ENCODE assay signal across 8 mouse cellular contexts in the genomic region with DNA sequence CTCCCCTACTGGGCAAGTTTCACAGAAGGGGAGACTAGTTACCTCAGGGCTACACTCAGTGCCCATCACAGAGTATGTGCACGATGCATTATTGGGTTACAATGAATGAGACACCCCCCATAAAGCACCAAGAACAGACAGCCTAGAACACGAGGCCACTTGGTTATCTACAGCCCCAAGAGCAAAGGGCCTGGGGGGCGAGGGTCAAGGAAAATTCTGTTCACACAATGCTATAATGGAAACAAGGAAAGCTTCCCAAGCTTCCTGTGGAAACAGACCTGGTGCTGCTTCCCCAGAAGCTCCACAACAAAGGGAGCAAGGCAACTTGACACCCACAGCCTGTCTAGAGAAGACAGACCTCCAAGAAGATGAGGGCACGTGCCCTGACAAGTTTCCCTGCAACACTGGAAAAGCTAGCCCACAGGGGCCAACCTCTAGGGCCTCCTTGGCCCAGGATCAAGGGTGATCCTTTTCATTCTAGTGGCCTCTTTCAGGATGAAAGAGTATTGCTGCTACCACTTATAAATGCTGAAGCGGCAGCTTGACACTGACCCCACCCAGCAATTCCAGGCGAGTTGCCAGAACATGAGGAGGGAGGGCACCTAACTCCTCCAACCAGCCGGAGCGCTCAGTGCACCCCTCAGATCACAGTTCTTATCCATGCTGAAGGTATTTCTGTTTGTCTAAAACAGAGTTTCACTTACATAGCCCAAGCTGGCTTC. TPM values are rescaled to one million over a fixed set of nuclear protein-coding genes. Genes with fewer than 3 reads are reported as not detected.
DNase-seq lines count a peak whose midpoint lies in the region; ATAC-seq and TF ChIP-seq lines count a peak whose summit lies in the region.
"Had no signal": no experiment of that assay in that cellular context is flagged by ENCODE, and none has a peak within 500 bp of the region (broad histone marks: within the 10 kb centered on the region; RNA-seq: fewer than 3 reads in every experiment).

No protein-coding gene starts in this region.

- ATAC-seq in G1E (ENCODE audit: extremely low read depth, insufficient number of reproducible peaks, low FRiP score, poor library complexity, severe bottlenecking) = no peak
- ATAC-seq in common myeloid progenitor, adult 5-6 weeks (replicated peaks; ENCODE audit: low read depth, poor library complexity, severe bottlenecking) = peak; percentile 75
- ATAC-seq in heart, embryonic 12.5 days (ENCODE audit: insufficient number of reproducible peaks, low FRiP score) = peak; percentile 69

- H3K36me3 ChIP-seq in G1E (replicated peaks) = peaks cover 51% of the 10 kb centered on the region
- peaks cover 3% of the 10 kb centered on the region; the same call in 1 of the 2 replicates for H3K36me3 ChIP-seq in heart, embryonic 12.5 days

- peak overlapping the region; percentile 74 for H3K27ac ChIP-seq in heart, embryonic 12.5 days (ENCODE audit: poor library complexity, severe bottlenecking)

- H3K27me3 ChIP-seq in G1E (ENCODE audit: insufficient read depth, low read length) = no peaks in the 10 kb centered on the region
- no peaks in the 10 kb centered on the region for H3K27me3 ChIP-seq in heart, embryonic 12.5 days (replicated peaks)

- peaks cover 72% of the 10 kb centered on the region for H3K4me1 ChIP-seq in G1E (ENCODE audit: insufficient read depth, low read depth, low read length)
- H3K4me1 ChIP-seq in heart, embryonic 12.5 days (replicated peaks) = peaks cover 41% of the 10 kb centered on the region

- no peak for TF ChIP-seq CTCF in G1E (IDR thresholded peaks at IDR 0.05; ENCODE audit: low read depth, low read length)

- no peak overlapping the region for H3K9ac ChIP-seq in heart, embryonic 12.5 days

- peak overlapping the region; percentile 45; the same call in 1 of the 2 replicates for H3K4me3 ChIP-seq in G1E (ENCODE audit: low read depth, low read length)
- no peak overlapping the region for H3K4me3 ChIP-seq in heart, embryonic 12.5 days

- DNase-seq in G1E (ENCODE audit: low spot score) (peak; percentile 47), NIH3T3 (ENCODE audit: low read depth) (peak; percentile 77)
- DNase-seq in kidney, postnatal 36 days = peak; percentile 92 to 93
- DNase-seq in lung, postnatal 14 days = peak; percentile 94
- DNase-seq in testis, postnatal 10 days (ENCODE audit: low spot score) = peak; percentile 82

- no peaks in the 10 kb centered on the region for H3K9me3 ChIP-seq in G1E (replicated peaks)
- H3K9me3 ChIP-seq in heart, embryonic 12.5 days (replicated peaks) = no peaks in the 10 kb centered on the region

- peak overlapping the region; percentile 23 for H3K4me2 ChIP-seq in heart, embryonic 12.5 days

- 23% methylated on average over 8 of the region's 8 CpGs for WGBS in heart, embryonic 12.5 days

RNA-seq across cellular contexts. Expression of gene Ranbp10, which starts 27.9 kb away (rescaled TPM):
- 35.6 and 114 TPM in 2 replicates for total RNA-seq in G1E (2014; fragmentation: Nextera tagmentation)
- 12.5 and 14.3 TPM in 2 replicates for total RNA-seq in G1E (2017)
- polyA plus RNA-seq in G1E (2012) = 22.1 and 29.3 TPM in 2 replicates
- 9.4 and 13.4 TPM in 2 replicates for total RNA-seq in common myeloid progenitor, adult 5-6 weeks (2017)
- 11.0 and 11.3 TPM in 2 replicates for polyA plus RNA-seq in heart, embryonic 12.5 days (2016; fragmentation: Nextera tagmentation; extraction: Ambion mirVana)

RNA-seq across cellular contexts. Expression of gene Tsnaxip1, which starts 28.3 kb away (rescaled TPM):
- not detected in 2 replicates for total RNA-seq in G1E (2014; fragmentation: Nextera tagmentation)
- 0.06 and 0.16 TPM in 2 replicates for total RNA-seq in G1E (2017)
- not detected in 2 replicates for polyA plus RNA-seq in G1E (2012)
- total RNA-seq in common myeloid progenitor, adult 5-6 weeks (2017) = not detected in 2 replicates
- polyA plus RNA-seq in heart, embryonic 12.5 days (2016; fragmentation: Nextera tagmentation; extraction: Ambion mirVana) = 0.14 and 0.15 TPM in 2 replicates
- total RNA-seq: hematopoietic stem cell, adult 5-6 weeks had no signal

RNA-seq across cellular contexts. Expression of gene Gfod2, which starts 40.8 kb away (rescaled TPM):
- 0.92 and 4.4 TPM in 2 replicates for total RNA-seq in G1E (2014; fragmentation: Nextera tagmentation)
- total RNA-seq in G1E (2017) = 1.8 and 4.9 TPM in 2 replicates
- polyA plus RNA-seq in G1E (2012) = 2.6 and 3.0 TPM in 2 replicates
- total RNA-seq in common myeloid progenitor, adult 5-6 weeks (2017) = 0.92 and 3.7 TPM in 2 replicates
- 10.2 and 10.9 TPM in 2 replicates for polyA plus RNA-seq in heart, embryonic 12.5 days (2016; fragmentation: Nextera tagmentation; extraction: Ambion mirVana)

RNA-seq across cellular contexts. Expression of gene Cenpt, which starts 53.8 kb away (rescaled TPM):
- total RNA-seq in G1E (2014; fragmentation: Nextera tagmentation) (25.2 and 31.4 TPM in 2 replicates), G1E (2017) (14.4 and 14.6 TPM in 2 replicates)
- polyA plus RNA-seq in G1E (2012) = 12.7 and 12.9 TPM in 2 replicates
- 13.4 and 16.9 TPM in 2 replicates for total RNA-seq in common myeloid progenitor, adult 5-6 weeks (2017)
- polyA plus RNA-seq in heart, embryonic 12.5 days (2016; fragmentation: Nextera tagmentation; extraction: Ambion mirVana) = 42.8 and 46.9 TPM in 2 replicates

RNA-seq across cellular contexts. Expression of gene Thap11, which starts 55.7 kb away (rescaled TPM):
- total RNA-seq in G1E (2014; fragmentation: Nextera tagmentation) (18.1 and 22.5 TPM in 2 replicates), G1E (2017) (35.8 and 42.5 TPM in 2 replicates)
- 31.7 and 34.2 TPM in 2 replicates for polyA plus RNA-seq in G1E (2012)
- total RNA-seq in common myeloid progenitor, adult 5-6 weeks (2017) = 23.6 and 24.3 TPM in 2 replicates
- 53.8 and 59.3 TPM in 2 replicates for polyA plus RNA-seq in heart, embryonic 12.5 days (2016; fragmentation: Nextera tagmentation; extraction: Ambion mirVana)
